Mouse (Mus musculus) fat pad, adult 2 months (tissue): ENCODE results near the gene Tmem150b.

Experiments
- DNase-seq: peaks from one replicate; pipeline ENCODE4 v3.0.0-alpha.2; 2011; ENCODE audit warnings: low read depth, low spot score; ENCODE audit errors: extremely low read depth

Gene Tmem150b

GRCm38 (mm10) chr7:4732968-4733392, 7.9 kb upstream of the Tmem150b start:
- peak; percentile 65 for DNase-seq

DNA sequence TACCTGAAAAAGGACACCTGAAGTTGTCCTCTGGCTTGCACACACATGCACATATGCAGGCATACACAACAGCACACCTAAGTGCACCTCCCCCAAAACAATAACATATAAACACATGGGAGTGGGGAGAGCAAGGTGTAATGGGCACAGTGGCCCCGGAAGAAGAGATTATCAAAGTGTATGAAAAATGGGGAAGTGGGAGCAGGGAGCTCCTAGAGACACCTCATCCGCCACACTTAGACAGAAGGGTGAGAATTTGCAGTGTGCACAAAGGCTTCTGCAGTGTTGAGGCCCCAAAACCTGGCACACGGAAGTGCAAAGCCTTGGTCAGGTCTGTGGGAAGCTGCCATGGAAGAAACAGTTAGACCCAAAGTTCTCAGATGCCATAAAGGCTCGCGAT, 6.0 kb upstream of the Tmem150b start:
- DNase-seq = no peak

GRCm38 (mm10) chr7:4724359-4724758, 690 bp downstream of the Tmem150b start:
- DNase-seq = no peak

- no peak for DNase-seq
Observed at GRCm38 (mm10) chr7:4723508-4723907, 1.5 kb downstream of the Tmem150b start.

DNA sequence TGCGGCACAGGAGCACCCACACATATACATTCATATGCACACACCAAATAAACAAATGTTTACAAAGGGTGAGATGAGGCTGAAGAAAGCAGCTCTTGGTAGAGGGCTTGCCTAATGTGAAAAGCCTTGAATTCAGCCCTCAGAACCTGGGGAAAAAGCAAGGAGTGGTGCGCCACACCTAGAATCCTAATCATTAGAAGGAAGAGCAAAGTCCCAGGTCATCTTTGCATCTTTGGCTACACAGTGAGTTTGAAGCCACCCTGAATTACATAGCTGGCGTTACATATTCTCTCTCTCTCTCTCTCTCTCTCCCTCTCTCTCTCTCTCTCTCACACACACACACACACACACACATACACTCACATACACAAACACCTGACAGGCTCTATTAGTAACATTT, 5.8 kb downstream of the Tmem150b start:
- DNase-seq = no peak

DNA sequence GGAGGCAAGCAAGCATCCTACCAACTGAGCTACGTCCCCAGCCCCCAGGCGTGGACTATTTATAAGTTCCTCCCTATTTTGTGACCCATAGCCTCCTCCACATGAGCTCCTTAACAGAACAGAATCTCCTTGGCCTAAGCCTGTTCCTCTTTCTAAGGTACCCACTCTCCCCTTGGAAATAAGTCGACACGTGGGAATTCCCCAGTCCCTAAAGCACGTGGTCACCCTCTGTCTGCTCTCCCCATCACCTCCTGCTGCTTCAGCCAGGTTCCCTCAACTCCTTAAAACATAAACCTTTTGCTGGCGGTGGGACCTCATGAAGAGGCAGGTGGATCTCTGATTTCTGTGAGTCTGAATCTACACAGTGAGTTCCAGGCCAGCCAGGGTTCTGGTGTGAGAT, 8.1 kb downstream of the Tmem150b start:
- no peak for DNase-seq

DNA sequence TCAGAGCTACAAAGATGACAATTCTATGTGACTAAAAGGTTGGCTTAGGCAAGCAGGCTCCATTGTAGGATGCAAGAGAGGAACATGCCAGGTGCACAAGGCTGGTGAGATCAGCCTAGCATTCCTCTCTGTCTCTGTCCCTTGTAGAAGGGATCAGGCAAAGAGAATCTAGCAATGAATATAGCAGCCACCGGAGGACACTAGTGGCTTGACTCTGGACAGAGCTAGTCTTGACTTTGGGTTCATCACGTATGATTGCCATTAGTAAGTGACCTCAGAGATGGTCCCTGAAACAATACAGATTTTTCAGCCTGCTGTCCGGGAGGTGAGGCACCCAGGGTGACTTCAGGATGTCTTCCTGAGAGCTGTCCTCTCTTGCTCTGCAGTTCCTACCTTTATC, 12.5 kb downstream of the Tmem150b start:
- DNase-seq = no peak

GRCm38 (mm10) chr7:4705098-4705497, 20.0 kb downstream of the Tmem150b start:
- no peak for DNase-seq

DNA sequence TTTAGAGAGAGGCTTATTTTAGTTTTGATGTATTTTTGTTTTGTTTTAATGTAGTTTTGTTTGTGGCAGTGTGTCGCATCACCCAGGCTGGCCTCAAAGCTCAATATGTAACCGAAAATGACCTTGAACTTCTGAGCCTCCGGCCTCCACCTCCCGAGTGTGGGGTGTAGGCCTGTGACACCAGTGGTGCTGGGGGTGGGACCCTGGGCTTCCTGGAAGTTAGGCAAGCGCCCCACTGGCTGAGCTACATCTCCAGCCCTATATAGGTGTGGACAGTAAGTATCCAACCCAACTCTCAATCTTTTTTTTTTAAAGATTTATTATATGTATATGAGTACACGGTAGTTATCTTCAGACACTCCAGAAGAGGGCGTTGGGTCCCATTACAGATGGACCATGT, 21.9 kb downstream of the Tmem150b start:
- no peak for DNase-seq

DNA sequence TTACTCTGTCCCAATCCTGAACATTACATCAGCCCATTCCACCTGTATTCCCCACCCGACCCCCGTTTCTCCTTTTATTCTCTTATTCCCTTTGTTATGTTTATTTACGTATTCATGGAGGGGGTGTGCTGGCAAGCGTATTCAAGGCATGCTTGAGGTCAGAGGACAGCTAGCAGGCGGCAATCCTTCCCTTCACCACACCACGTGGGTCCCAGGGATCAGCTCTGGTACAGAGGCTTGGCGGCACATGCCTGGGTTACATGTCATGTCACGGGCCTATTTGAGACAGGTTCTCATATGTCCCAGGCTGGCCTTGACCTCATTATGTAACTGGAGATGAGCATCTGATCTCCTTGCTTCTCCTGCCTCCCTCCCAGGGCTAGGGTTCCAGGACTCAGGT, 22.7 kb downstream of the Tmem150b start:
- no peak for DNase-seq

DNA sequence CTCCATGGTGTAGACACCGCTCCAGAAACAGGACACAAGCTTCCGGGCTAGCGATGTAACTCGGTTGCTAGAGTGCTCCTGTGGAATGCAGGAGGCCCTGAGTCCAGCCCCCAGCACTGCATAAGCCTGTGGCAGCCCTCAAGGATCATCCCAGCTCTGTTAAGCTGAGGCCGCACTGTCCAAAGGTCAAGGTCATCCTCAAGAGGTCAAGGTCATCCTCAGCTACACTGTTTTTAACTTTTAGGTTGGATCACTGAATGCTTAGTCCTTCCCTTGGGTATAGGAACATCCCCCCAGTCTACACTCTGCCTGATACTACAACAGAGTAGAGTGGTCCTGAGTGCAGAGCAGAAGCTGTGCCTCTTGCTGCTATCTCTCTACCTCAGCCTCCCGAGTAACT, 32.0 kb downstream of the Tmem150b start:
- DNase-seq = no peak

DNA sequence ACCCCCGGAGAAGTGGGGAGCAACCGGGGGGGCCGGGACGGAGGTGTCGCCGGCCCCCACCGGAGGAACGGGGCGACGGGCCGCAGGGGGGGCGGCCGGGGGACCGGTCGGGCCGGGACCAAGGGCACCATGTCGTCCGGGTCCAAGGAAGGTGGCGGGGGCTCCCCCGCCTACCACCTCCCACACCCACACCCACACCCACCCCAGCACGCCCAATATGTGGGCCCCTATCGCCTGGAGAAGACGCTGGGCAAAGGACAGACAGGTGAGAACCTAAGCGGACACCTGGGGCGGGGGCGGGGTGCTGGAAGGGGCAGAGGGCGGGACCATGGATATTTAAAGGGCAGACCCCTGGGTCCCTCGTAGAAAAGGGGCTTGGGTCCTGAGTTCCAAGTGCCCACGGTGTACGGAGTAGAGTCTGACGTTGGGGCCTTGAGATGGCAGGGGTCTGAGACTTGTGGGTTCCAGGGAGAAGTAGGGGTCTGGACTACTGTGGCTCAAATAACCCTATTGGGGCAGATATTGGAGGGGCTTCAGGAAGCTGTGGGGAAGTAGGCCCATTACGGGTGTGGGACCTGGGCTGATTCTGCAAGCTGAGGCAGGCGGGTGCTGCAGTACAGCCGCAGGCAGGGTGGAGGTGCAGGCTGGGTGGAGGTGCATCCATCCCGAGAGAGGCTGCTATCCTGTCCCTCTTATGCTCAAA, 33.9 kb downstream of the Tmem150b start:
- no peak for DNase-seq

DNA sequence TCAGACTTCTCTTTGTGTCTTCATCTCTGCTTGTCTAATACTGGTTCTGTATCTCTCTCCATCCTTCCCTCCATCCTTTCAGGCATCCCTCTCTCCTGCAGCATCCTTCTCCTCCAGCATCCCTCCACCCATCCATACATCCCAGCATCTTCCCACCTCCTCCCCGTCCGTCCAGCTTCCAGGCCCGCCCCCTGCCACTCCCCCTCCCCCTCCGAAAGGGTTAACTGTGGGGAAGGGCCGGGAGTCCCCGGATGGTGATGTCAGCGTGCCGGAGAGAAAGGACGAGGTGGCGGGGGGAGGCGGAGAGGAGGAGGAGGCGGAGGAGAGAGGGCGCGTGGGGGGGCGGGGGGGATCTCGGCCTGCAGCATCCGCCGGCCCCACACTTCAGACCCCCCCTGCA, 34.7 kb downstream of the Tmem150b start, which contains the start of gene Brsk1:
Brsk1 (plus strand) TSS at position 218 of the 400 bp plus-strand sequence.
- DNase-seq = no peak

DNA sequence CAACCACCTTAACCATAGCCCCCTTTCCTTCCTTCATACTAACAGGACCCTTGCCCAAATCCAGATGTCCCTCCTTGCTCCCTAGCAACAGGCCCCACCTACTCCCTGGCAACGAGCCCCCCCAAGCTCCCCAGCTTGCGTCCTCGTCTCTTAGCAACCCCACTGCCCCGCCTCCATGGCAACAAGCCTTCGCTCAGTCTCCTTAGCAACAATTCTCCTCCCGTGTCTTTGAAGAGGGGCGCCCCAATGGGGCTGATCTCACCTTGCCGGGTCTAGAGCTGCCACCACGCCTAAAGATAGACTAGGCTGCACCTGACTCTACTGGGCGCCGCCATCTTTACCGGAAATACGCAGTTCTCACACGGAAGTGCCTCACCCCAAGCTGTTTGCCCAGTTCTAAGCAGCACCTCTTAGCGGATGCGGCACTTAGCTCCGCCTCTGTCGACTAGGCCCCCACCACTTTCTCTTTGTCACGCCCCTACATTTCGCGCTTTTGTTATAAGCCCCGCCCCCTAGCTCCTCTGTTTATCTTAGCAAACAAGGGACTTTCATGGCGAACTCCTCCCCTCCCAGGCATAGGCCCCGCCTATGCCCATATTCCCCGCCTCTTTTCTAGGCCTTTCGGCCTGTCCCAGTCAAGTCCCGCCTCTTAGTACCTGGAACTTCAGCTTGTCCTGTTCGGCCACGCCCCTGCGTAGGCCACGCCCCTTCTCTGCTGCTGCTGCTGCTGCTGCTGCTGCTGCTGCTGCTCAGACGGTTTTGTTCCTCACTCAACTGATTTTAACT, 40.2 kb downstream of the Tmem150b start, which contains the start of gene Hspbp1:
Hspbp1 (minus strand) TSS at position 437 of the 786 bp plus-strand sequence.
- peak; percentile 95 for DNase-seq

DNA sequence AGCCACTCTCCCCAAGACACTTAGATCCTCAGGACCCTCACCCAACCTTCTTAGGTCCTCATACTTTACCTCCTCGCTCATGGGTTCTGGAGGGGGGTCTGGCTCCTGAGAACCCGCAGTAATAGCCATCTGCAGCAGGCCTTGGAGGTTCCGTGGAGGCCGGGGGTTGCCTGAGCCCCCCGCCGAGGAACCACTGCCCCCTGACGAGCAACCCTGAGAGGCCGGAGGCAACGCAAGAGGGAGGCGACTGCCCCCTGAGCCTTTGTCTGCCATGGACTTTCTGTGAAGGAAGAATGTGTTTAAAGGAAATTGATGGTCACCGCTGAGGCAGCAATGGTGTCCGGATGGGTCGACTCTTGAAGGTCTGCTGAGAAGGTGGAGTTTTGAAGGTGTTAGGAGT, 40.8 kb downstream of the Tmem150b start:
- no peak for DNase-seq

GRCm38 (mm10) chr7:4683307-4683706, 41.7 kb downstream of the Tmem150b start:
- DNase-seq = no peak

- peak; percentile 82 for DNase-seq
Observed at GRCm38 (mm10) chr7:4675200-4675599, 49.8 kb downstream of the Tmem150b start.

GRCm38 (mm10) chr7:4674114-4674731, 50.8 kb downstream of the Tmem150b start:
- DNase-seq = no peak

GRCm38 (mm10) chr7:4671956-4672355, 53.1 kb downstream of the Tmem150b start:
- peak; percentile 93 for DNase-seq

DNA sequence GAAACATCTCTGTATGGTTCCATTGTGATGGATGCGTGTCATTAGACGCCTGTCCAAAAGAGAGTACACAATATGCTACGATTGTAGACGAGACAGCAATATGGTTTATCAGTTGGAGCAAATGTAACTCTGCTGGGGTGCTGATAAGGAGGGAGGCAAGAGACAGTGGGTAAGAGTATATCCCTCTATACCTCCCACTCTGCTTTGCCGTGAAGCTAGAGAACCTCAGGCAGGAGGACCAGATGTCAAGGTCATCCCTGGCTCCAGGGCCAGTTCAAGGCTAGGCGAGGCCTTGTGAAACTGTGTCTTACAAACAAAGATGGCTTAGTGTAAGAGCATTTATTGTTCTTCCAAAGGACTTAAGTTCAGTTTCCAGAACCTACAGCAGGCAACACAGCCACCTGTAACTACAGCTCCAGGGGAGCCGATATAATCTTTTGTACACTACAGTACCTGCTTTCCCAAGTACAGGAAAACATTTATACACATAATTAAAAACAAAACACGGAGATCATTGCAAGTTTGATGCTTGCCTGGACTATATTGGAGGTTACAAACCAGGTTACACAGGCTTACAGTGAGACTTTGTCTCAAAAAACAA, 54.3 kb downstream of the Tmem150b start:
- peak; percentile 66 for DNase-seq

- DNase-seq = no peak
Observed at GRCm38 (mm10) chr7:4669156-4669555, 55.9 kb downstream of the Tmem150b start.
